Mouse (Mus musculus): ENCODE measurements around the gene Aldh2. TPM values are rescaled to one million over a fixed set of nuclear protein-coding genes. Genes with fewer than 3 reads are reported as not detected.
"Not testable (repeated sequence)": the region's sequence is repeated elsewhere in the genome, so short reads cannot be mapped to it uniquely, and the experiment has no call there.

The Aldh2 gene
- polyA plus RNA-seq, 1 experiment from 2014 or later = 123 TPM

GRCm38 (mm10) chr5:121534521-121534920, 59.1 kb downstream of the Aldh2 start:
- Histone ChIP-seq H3K4me3 (ENCODE audit: low read depth, low read length) (no peak overlapping the region), H3K4me2 (no peak overlapping the region), H3K9ac (no peak overlapping the region), H3K27ac (ENCODE audit: low read depth) (no peak overlapping the region), H3K27me3 (ENCODE audit: insufficient read depth, low read length) (no peaks in the 10 kb centered on the region), H3K9me3 (ENCODE audit: low read depth, low read length) (no peaks in the 10 kb centered on the region), H3K4me1 (ENCODE audit: insufficient read depth) (no peaks in the 10 kb centered on the region), H3K36me3 (ENCODE audit: insufficient read depth) (peaks cover 85% of the 10 kb centered on the region)
- ATAC-seq (ENCODE audit: insufficient read depth) (no peak), DNase-seq (peak; percentile 14)
- WGBS = 93% methylated on average over 5 of the region's 5 CpGs
- TF ChIP-seq CTCF (IDR thresholded peaks at IDR 0.05; ENCODE audit: low read depth) = peak; percentile 60

- Histone ChIP-seq H3K9me3 (ENCODE audit: low read depth, low read length) (no peaks in the 10 kb centered on the region), H3K4me3 (ENCODE audit: low read depth, low read length) (no peak overlapping the region), H3K4me1 (ENCODE audit: insufficient read depth) (no peaks in the 10 kb centered on the region), H3K4me2 (no peak overlapping the region), H3K36me3 (ENCODE audit: insufficient read depth) (peaks cover 83% of the 10 kb centered on the region), H3K27me3 (ENCODE audit: insufficient read depth, low read length) (no peaks in the 10 kb centered on the region), H3K27ac (ENCODE audit: low read depth) (no peak overlapping the region), H3K9ac (no peak overlapping the region)
- TF ChIP-seq CTCF (IDR thresholded peaks at IDR 0.05; ENCODE audit: low read depth) = no peak
- peak; percentile 70 for ATAC-seq (ENCODE audit: insufficient read depth)
- DNase-seq = peak; percentile 60
- WGBS = 46% methylated on average over 8 of the region's 8 CpGs
Observed at GRCm38 (mm10) chr5:121526961-121527360, 66.7 kb downstream of the Aldh2 start.

GRCm38 (mm10) chr5:121526526-121526925, 67.1 kb downstream of the Aldh2 start:
- no peaks in the 10 kb centered on the region for H3K4me1 ChIP-seq (ENCODE audit: insufficient read depth)
- no peak overlapping the region for H3K9ac ChIP-seq
- ATAC-seq (ENCODE audit: insufficient read depth) (no peak), DNase-seq (no peak)
- H3K4me2 ChIP-seq = no peak overlapping the region
- H3K36me3 ChIP-seq (ENCODE audit: insufficient read depth) = peaks cover 84% of the 10 kb centered on the region
- H3K4me3 ChIP-seq (ENCODE audit: low read depth, low read length) = no peak overlapping the region
- TF ChIP-seq CTCF (IDR thresholded peaks at IDR 0.05; ENCODE audit: low read depth) = no peak
- no peak overlapping the region for H3K27ac ChIP-seq (ENCODE audit: low read depth)
- 66% methylated on average over 7 of the region's 7 CpGs for WGBS
- no peaks in the 10 kb centered on the region for H3K9me3 ChIP-seq (ENCODE audit: low read depth, low read length)
- no peaks in the 10 kb centered on the region for H3K27me3 ChIP-seq (ENCODE audit: insufficient read depth, low read length)

DNA sequence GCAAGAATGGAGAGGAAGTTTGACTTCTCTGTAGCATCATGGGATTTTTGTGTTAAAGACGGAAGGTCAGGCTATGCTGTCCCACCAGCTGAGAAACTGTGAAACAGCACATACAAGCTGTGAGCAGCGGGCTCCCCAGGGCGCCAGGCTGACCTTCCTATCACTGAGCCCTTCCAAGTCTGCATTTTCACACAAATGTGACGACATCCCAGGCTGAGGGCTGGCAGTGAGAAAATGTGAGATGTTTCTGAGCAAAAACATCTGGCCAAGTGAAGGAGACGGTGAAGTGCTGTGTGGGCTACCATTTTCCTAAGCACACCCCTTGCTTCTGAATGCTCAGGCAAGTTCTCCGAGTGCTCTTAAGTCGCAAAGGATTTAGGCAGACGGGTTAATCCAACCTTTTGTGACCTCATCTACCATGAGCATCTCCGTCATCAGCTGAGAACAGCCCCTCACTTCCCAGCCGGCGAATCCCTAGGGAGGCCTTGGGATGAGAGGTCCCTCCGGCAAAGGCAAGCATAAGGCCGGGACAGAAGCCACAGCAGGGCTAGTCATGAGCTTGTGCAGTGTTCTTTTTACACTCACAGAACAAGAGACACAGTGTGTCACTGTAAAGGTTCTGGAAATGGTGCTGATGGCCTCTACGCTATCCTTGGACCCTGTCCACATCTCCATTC, 67.7 kb downstream of the Aldh2 start:
- H3K9me3 ChIP-seq (ENCODE audit: low read depth, low read length) = no peaks in the 10 kb centered on the region
- H3K4me2 ChIP-seq = no peak overlapping the region
- no peaks in the 10 kb centered on the region for H3K27me3 ChIP-seq (ENCODE audit: insufficient read depth, low read length)
- 62% methylated on average over 14 of the region's 14 CpGs for WGBS
- TF ChIP-seq CTCF (IDR thresholded peaks at IDR 0.05; ENCODE audit: low read depth) = no peak
- ATAC-seq (ENCODE audit: insufficient read depth) = peak; percentile 78
- H3K4me1 ChIP-seq (ENCODE audit: insufficient read depth) = no peaks in the 10 kb centered on the region
- H3K9ac ChIP-seq = no peak overlapping the region
- H3K4me3 ChIP-seq (ENCODE audit: low read depth, low read length) = no peak overlapping the region
- peak; percentile 79 for DNase-seq
- H3K27ac ChIP-seq (ENCODE audit: low read depth) = no peak overlapping the region
- H3K36me3 ChIP-seq (ENCODE audit: insufficient read depth) = peaks cover 84% of the 10 kb centered on the region

- DNase-seq; H3K27me3 ChIP-seq (ENCODE audit: insufficient read depth, low read length); H3K27ac ChIP-seq (ENCODE audit: low read depth); H3K4me3 ChIP-seq (ENCODE audit: low read depth, low read length); H3K9me3 ChIP-seq (ENCODE audit: low read depth, low read length); ATAC-seq (ENCODE audit: insufficient read depth); H3K9ac ChIP-seq; H3K4me1 ChIP-seq (ENCODE audit: insufficient read depth); H3K4me2 ChIP-seq: not testable (repeated sequence)
- 88% methylated on average over 10 of the region's 17 CpGs for WGBS
- H3K36me3 ChIP-seq (ENCODE audit: insufficient read depth) = peaks cover 47% of the 10 kb centered on the region
Observed at GRCm38 (mm10) chr5:121519758-121520157, 73.9 kb downstream of the Aldh2 start.

DNA sequence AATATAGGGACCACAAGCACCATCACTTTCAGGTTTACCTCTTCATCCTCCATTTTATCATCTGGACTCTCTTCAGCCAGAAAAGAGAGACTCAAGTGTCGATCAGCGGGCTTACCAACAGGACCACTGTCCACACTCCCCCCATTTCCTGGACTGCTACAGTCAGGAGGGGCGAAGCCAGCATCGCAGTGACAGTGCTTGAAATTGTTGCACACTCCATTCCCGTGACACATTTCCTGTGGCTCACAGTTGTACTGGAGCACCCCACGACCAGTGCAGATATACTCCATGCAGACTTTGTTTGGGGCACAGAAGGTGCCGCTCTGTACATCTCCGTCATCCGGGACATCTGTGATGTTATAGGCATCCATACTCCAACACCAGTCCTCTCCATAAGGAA, 74.6 kb downstream of the Aldh2 start:
- Histone ChIP-seq H3K36me3 (ENCODE audit: insufficient read depth) (peaks cover 40% of the 10 kb centered on the region), H3K9ac (no peak overlapping the region), H3K4me3 (ENCODE audit: low read depth, low read length) (no peak overlapping the region), H3K4me2 (no peak overlapping the region), H3K9me3 (ENCODE audit: low read depth, low read length) (no peaks in the 10 kb centered on the region), H3K27me3 (ENCODE audit: insufficient read depth, low read length) (no peaks in the 10 kb centered on the region), H3K4me1 (ENCODE audit: insufficient read depth) (no peaks in the 10 kb centered on the region), H3K27ac (ENCODE audit: low read depth) (no peak overlapping the region)
- no peak for TF ChIP-seq CTCF (IDR thresholded peaks at IDR 0.05; ENCODE audit: low read depth)
- DNase-seq (no peak), ATAC-seq (ENCODE audit: insufficient read depth) (no peak)
- 87% methylated on average over 9 of the region's 9 CpGs for WGBS

Other genes with a start within 250 kb of the Aldh2 start
- 60.8 and 61.0 TPM in 2 replicates for gene Trafd1, start 208.2 kb downstream of the Aldh2 start, polyA plus RNA-seq (2014; fragmentation: Nextera tagmentation; extraction: Ambion mirVana)
- 42.8 and 43.5 TPM in 2 replicates for gene Naa25, start 195.9 kb downstream of the Aldh2 start, polyA plus RNA-seq (2014; fragmentation: Nextera tagmentation; extraction: Ambion mirVana)
- 1.7 and 2.0 TPM in 2 replicates for gene Tmem116, start 141.9 kb downstream of the Aldh2 start, polyA plus RNA-seq (2014; fragmentation: Nextera tagmentation; extraction: Ambion mirVana)
- 117 TPM in 2 replicates for gene Erp29, start 141.3 kb downstream of the Aldh2 start, polyA plus RNA-seq (2014; fragmentation: Nextera tagmentation; extraction: Ambion mirVana)
- 0.11 TPM in 1 of 2 replicates, not detected in the other for gene Adam1b, start 90.4 kb downstream of the Aldh2 start, polyA plus RNA-seq (2014; fragmentation: Nextera tagmentation; extraction: Ambion mirVana)
- 1.6 and 1.7 TPM in 2 replicates for gene Adam1a, start 48.3 kb downstream of the Aldh2 start, polyA plus RNA-seq (2014; fragmentation: Nextera tagmentation; extraction: Ambion mirVana)
- gene Gm42878, start 48.3 kb downstream of the Aldh2 start, polyA plus RNA-seq (2014; fragmentation: Nextera tagmentation; extraction: Ambion mirVana) = not detected in 2 replicates
- 55.1 and 57.5 TPM in 2 replicates for gene Mapkapk5, start 47.9 kb downstream of the Aldh2 start, polyA plus RNA-seq (2014; fragmentation: Nextera tagmentation; extraction: Ambion mirVana)
- 1.7 and 1.8 TPM in 2 replicates for gene Acad12, start 25.1 kb upstream of the Aldh2 start, polyA plus RNA-seq (2014; fragmentation: Nextera tagmentation; extraction: Ambion mirVana)
- 1.5 and 3.0 TPM in 2 replicates for gene Acad10, start 66.7 kb upstream of the Aldh2 start, polyA plus RNA-seq (2014; fragmentation: Nextera tagmentation; extraction: Ambion mirVana)
- 39.1 and 40.9 TPM in 2 replicates for gene Brap, start 66.7 kb upstream of the Aldh2 start, polyA plus RNA-seq (2014; fragmentation: Nextera tagmentation; extraction: Ambion mirVana)
- gene Atxn2, start 117.5 kb upstream of the Aldh2 start, polyA plus RNA-seq (2014; fragmentation: Nextera tagmentation; extraction: Ambion mirVana) = 79.2 and 83.9 TPM in 2 replicates
- 24.2 and 26.4 TPM in 2 replicates for gene Sh2b3, start 243.8 kb upstream of the Aldh2 start, polyA plus RNA-seq (2014; fragmentation: Nextera tagmentation; extraction: Ambion mirVana)